Mouse (Mus musculus) hindbrain, embryonic 12.5 days (tissue): ENCODE data around the gene Slx4ip. TPM values are rescaled to one million over a fixed set of nuclear protein-coding genes. Genes with fewer than 3 reads are reported as not detected.

Experiments used
- ATAC-seq: fragments of 200-750 bp; cut with Nextera tagmentation; 2 replicates; pipeline ENCODE4 v1.8.0; 2017; ENCODE audit warnings: moderate TSS enrichment; ENCODE audit not compliant: low FRiP score
- H3K27ac ChIP-seq: fragments of 300-500 bp; sonication (generic); 2 replicates; pipeline ENCODE4 v1.5.1; 2016; ENCODE audit warnings: mild to moderate bottlenecking
- H3K27me3 ChIP-seq: fragments of 300-500 bp; sonication (generic); 2 replicates; pipeline ENCODE4 v1.6.1; 2016; ENCODE audit warnings: mild to moderate bottlenecking
- H3K36me3 ChIP-seq: fragments of 300-500 bp; sonication (generic); 2 replicates; pipeline ENCODE4 v1.6.1; 2016; ENCODE audit warnings: mild to moderate bottlenecking
- H3K4me1 ChIP-seq: fragments of 300-500 bp; sonication (generic); 2 replicates; pipeline ENCODE4 v1.6.1; 2016
- H3K4me2 ChIP-seq: fragments of 300-500 bp; sonication (generic); replicated peaks from 2 replicates; pipeline ENCODE4 v1.6.1; 2016; ENCODE audit warnings: mild to moderate bottlenecking
- H3K4me3 ChIP-seq: fragments of 300-500 bp; sonication (generic); 2 replicates; pipeline ENCODE4 v1.5.1; 2016; ENCODE audit warnings: mild to moderate bottlenecking
- H3K9ac ChIP-seq: fragments of 300-500 bp; sonication (generic); 2 replicates; pipeline ENCODE4 v1.6.1; 2016; ENCODE audit warnings: mild to moderate bottlenecking, moderate library complexity
- H3K9me3 ChIP-seq: fragments of 300-500 bp; sonication (generic); replicated peaks from 2 replicates; pipeline ENCODE4 v1.6.1; 2016; ENCODE audit warnings: mild to moderate bottlenecking
- WGBS: fragments of 180-500 bp; shearing (Covaris S2); methylation state at CpG from one replicate; pipeline ENCODE4 v1.1.7; 2016; 5-methylcytosine and 5-hydroxymethylcytosine counted together
- polyA plus RNA-seq: library from polyadenylated mRNA; unstranded; fragments of >200 nt; fragmentation: Nextera tagmentation; extraction: Ambion mirVana; gene quantifications from 2 replicates; pipeline ENCODE4 v1.2.1, GENCODE M21; 2016

The Slx4ip gene
- polyA plus RNA-seq, 1 experiment from 2014 or later = 11.8 TPM

DNA sequence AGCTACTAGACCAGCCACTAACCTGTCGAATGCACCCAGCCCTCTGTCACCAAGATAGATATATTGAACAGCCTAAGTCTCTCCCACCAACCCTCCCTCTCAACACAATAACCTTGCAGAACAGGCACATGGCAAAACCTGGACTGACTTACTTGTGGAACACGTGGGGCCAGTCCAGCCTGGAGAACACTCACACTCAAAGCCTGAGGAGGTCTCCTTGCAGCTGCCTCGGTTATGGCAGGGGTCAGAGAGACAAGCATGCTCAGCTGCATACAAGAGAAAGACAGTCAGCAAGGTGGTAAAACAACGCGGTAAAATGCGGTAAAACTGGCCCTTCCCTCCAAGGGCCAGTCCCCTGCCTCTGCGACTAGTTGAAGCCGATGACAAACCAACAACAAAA lies 203.3 kb downstream of the Slx4ip start:
- Histone ChIP-seq H3K27ac (no peak overlapping the region), H3K36me3 (peaks cover 38% of the 10 kb centered on the region), H3K27me3 (no peaks in the 10 kb centered on the region; the same call in 1 of the 2 replicates), H3K4me3 (no peak overlapping the region), H3K4me1 (peaks cover 77% of the 10 kb centered on the region), H3K9ac (no peak overlapping the region), H3K4me2 (no peak overlapping the region), H3K9me3 (no peaks in the 10 kb centered on the region)
- no peak for ATAC-seq
- WGBS = 58% methylated on average over 8 of the region's 8 CpGs

DNA sequence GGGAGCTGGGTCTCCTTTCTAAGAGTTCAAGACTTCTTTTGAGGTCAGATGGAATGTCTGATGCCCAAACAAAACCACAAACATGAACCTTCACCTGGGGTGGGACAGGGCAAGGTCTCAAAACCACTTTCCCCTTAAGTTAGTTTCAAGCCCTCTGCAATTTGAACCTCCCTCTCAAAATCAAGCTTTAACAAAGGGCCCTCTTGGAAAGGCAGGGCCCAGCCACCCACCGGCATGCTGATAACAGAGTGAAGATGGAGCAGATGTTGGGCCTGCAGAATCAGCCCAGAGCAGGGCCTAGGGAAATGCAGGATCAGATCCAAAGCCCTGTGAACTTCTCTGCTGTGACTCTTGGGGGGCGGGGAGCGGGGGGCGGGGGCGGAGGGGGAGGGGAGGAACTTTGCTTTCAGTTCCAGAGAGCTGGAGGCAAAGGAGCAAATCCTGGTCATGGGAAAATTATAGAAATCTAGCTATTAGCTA lies 206.0 kb downstream of the Slx4ip start:
- H3K4me1 ChIP-seq = peaks cover 88% of the 10 kb centered on the region
- no peak overlapping the region for H3K27ac ChIP-seq
- no peak overlapping the region for H3K4me2 ChIP-seq
- H3K27me3 ChIP-seq = no peaks in the 10 kb centered on the region; the same call in 1 of the 2 replicates
- no peak overlapping the region for H3K4me3 ChIP-seq
- H3K36me3 ChIP-seq = peaks cover 15% of the 10 kb centered on the region
- no peak for ATAC-seq
- no peak overlapping the region for H3K9ac ChIP-seq
- no peaks in the 10 kb centered on the region for H3K9me3 ChIP-seq
- 20% methylated on average over 5 of the region's 5 CpGs for WGBS

DNA sequence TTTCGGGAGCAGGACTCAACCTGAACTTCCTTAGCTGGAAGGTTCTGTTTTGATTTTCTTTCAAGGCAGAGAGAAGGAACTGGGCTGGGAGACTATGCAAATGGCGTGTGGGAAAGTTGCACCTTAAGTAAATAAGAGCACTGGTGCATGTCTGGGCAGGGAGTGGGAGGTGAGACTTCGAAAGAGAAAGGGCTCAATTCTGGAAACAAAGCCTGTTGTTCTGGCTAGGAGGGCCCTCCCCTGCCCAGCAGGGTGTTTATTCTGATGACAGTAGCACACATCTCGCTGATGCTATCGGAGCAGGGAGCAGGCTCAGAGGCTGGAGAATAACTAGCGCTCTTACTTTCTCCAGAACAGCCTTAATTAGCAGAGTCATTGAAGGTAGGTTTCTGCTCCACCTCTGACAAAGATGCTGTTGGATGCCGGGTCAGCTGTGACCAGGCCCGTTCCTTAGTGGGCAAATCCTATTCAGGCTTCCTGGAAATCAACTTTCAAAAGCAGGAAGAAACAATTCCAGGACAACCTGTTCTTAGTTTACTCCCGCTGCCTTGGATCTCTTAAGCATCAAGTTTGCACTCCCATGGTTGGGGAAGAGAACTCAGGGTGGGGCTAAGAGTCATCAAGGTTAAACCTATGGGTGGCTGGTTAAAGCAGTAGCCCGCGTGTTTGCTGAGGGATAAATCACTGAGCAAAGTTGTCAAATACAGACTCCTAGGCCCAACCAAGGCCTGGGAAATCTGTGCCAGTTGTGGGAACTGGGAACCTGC lies 207.4 kb downstream of the Slx4ip start:
- no peak for ATAC-seq
- no peak overlapping the region for H3K4me3 ChIP-seq
- H3K9ac ChIP-seq = no peak overlapping the region
- H3K9me3 ChIP-seq = no peaks in the 10 kb centered on the region
- no peak overlapping the region for H3K4me2 ChIP-seq
- no peak overlapping the region for H3K27ac ChIP-seq
- peaks cover 15% of the 10 kb centered on the region for H3K36me3 ChIP-seq
- peaks cover 74% of the 10 kb centered on the region for H3K4me1 ChIP-seq
- no peaks in the 10 kb centered on the region; the same call in 1 of the 2 replicates for H3K27me3 ChIP-seq
- 19% methylated on average over 11 of the region's 11 CpGs for WGBS

DNA sequence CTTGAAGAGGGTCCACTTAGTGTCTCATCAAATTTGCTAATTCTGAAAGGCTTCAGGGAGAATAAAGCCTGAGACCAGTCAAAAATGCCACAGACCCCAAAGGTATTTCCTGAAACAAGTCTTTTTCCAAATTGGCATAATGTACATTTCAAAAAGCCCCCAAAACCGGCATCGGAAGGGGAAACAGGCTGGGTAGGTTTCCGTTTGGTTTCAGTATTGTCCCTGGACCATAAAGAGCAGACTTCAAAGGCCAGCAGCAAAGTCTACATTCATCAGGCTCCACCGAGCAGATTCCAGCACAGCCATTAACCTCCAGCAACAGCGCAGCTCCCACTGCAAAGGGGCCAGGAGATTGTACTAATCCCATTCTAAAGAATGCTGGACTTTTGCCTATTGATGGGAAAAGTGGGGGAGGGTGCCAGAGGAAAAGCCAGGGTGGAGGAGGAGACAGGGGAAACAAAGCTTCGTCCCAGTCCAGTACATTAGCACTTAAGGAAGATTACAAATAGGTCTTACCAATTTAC lies 208.3 kb downstream of the Slx4ip start:
- Histone ChIP-seq H3K27me3 (no peaks in the 10 kb centered on the region; the same call in 1 of the 2 replicates), H3K4me3 (no peak overlapping the region), H3K4me1 (peaks cover 66% of the 10 kb centered on the region), H3K27ac (0 out of 2 replicates have a peak overlapping the region, but pooled peaks have one; percentile 4), H3K9me3 (no peaks in the 10 kb centered on the region), H3K9ac (no peak overlapping the region), H3K4me2 (no peak overlapping the region), H3K36me3 (peaks cover 20% of the 10 kb centered on the region)
- 14% methylated on average over 6 of the region's 6 CpGs for WGBS
- ATAC-seq = no peak

DNA sequence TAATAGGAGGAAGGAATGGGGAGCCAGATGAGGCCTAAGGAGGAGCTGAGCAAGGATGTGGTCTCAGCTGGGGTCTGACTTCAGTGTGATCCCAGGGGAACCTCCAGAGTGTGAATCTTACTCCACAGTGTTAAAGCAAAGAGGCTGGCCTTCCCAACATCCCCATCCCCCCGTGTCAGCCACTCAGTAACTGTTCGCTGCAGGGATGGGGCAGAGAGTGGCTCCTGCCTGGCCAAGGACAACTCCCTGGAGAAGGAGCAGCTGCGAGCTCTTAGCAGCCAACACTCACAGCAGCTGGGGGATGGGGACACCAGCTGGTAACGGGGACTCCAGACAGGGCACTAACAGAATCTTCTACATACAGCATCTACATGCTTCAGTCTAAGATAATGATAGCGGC lies 210.1 kb downstream of the Slx4ip start:
- no peak overlapping the region for H3K4me3 ChIP-seq
- H3K9ac ChIP-seq = no peak overlapping the region
- H3K36me3 ChIP-seq = peaks cover 16% of the 10 kb centered on the region
- ATAC-seq = peak; percentile 87
- 29% methylated on average over 5 of the region's 5 CpGs for WGBS
- H3K4me2 ChIP-seq = no peak overlapping the region; the same call in 1 of the 2 replicates
- H3K27ac ChIP-seq = peak overlapping the region; percentile 56
- no peaks in the 10 kb centered on the region for H3K9me3 ChIP-seq
- H3K27me3 ChIP-seq = no peaks in the 10 kb centered on the region; the same call in 1 of the 2 replicates
- peaks cover 56% of the 10 kb centered on the region for H3K4me1 ChIP-seq

DNA sequence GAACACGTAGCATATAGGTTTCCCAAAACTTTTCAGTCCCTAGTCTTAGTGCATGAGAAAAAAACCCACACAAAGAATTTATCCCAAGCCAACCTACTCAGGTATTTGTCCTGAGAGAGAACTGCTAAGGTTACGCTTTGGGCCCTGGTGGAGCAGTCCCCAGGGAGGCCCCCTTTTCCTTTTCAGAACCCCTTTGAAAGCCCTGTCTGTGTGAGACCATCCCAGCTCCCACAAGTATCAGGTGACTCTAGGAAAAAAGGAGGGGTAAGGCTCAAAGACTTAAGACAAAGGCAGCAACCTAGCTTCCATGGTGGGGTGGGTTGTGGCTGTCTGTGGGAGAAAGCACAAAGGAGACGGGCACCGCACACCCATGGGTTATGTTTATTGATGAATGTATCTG lies 216.2 kb downstream of the Slx4ip start:
- H3K27me3 ChIP-seq = no peaks in the 10 kb centered on the region; the same call in none of the 2 replicates
- 48% methylated on average over 4 of the region's 4 CpGs for WGBS
- no peak overlapping the region for H3K4me3 ChIP-seq
- no peak overlapping the region for H3K9ac ChIP-seq
- no peak overlapping the region for H3K4me2 ChIP-seq
- no peak overlapping the region; the same call in 1 of the 2 replicates for H3K27ac ChIP-seq
- no peaks in the 10 kb centered on the region for H3K9me3 ChIP-seq
- H3K36me3 ChIP-seq = peaks cover 14% of the 10 kb centered on the region; the same call in 1 of the 2 replicates
- H3K4me1 ChIP-seq = peaks cover 45% of the 10 kb centered on the region
- ATAC-seq = no peak

DNA sequence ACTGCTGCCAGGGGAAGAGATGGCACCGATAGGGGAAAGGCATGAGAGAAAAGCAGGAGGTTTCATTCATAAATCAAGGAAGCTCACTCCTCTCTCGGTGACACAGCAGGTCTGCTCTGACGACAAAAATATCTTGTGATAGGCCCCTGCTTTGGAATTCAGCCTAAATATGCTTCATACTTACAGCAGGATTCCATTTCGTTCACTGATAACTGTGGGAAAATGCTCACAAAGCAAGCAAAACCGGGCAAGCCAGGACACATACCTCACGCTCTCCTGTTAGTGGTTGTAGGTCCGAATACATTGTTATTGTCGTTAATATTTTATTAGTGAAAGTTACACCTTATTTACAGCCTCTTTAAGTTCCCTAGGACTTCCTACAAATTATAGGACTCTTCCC lies 216.9 kb downstream of the Slx4ip start:
- peaks cover 52% of the 10 kb centered on the region for H3K4me1 ChIP-seq
- ATAC-seq = no peak
- peaks cover 14% of the 10 kb centered on the region; the same call in 1 of the 2 replicates for H3K36me3 ChIP-seq
- no peaks in the 10 kb centered on the region; the same call in none of the 2 replicates for H3K27me3 ChIP-seq
- H3K9ac ChIP-seq = no peak overlapping the region
- WGBS = 63% methylated on average over 8 of the region's 8 CpGs
- H3K9me3 ChIP-seq = no peaks in the 10 kb centered on the region
- peak overlapping the region; percentile 12; the same call in 1 of the 2 replicates for H3K27ac ChIP-seq
- no peak overlapping the region for H3K4me3 ChIP-seq
- H3K4me2 ChIP-seq = 0 out of 2 replicates have a peak overlapping the region, but pooled peaks have one; percentile 9

DNA sequence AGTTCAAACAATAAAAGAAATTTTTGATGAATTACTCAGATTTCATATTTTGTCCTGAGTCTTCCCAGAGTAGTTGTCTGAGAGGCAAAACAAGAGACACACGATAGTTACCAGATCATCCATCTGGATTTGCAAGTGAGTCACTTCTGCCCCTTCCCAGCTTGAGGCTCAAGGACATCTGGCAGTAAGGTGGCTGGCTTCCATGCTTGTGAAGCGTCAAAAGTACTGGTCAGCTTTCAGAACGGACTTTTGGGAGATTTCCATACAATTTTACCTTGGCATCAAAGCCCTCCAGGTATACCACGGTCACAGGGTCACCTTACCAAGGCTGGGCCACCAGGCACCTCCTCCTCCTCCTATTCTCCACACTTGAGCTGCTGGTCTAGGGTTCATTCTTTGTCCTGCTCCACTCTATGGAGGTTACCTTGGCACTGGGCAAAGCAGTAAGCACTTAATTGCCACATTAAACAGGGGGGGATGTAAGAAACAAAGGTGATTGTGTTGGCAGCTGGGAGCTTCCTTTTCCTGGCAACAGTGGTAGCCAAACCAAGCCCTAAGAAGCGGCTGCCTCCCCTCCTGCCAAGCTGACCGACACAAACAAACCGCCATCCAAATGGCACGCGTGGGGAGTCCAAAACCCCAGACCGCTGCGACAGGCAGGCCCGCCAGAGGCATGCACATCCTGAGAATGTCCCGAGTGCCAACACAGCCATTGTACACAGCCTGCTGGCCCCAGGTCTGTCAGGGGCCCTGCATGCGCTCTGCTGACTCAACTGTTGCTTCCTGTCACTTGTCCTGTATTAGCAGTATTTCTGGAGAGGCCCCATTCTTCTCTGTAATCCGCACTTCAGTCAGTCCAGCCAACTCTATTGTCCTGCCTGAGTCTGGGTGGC lies 218.5 kb downstream of the Slx4ip start:
- ATAC-seq = peak; percentile 38
- H3K27me3 ChIP-seq = no peaks in the 10 kb centered on the region; the same call in none of the 2 replicates
- peak overlapping the region; percentile 26 for H3K4me2 ChIP-seq
- H3K36me3 ChIP-seq = peaks cover 9% of the 10 kb centered on the region; the same call in 1 of the 2 replicates
- H3K27ac ChIP-seq = peak overlapping the region; percentile 62
- H3K4me1 ChIP-seq = peaks cover 65% of the 10 kb centered on the region
- no peaks in the 10 kb centered on the region for H3K9me3 ChIP-seq
- 36% methylated on average over 15 of the region's 15 CpGs for WGBS
- H3K9ac ChIP-seq = 0 out of 2 replicates have a peak overlapping the region, but pooled peaks have one; percentile 13
- no peak overlapping the region for H3K4me3 ChIP-seq

DNA sequence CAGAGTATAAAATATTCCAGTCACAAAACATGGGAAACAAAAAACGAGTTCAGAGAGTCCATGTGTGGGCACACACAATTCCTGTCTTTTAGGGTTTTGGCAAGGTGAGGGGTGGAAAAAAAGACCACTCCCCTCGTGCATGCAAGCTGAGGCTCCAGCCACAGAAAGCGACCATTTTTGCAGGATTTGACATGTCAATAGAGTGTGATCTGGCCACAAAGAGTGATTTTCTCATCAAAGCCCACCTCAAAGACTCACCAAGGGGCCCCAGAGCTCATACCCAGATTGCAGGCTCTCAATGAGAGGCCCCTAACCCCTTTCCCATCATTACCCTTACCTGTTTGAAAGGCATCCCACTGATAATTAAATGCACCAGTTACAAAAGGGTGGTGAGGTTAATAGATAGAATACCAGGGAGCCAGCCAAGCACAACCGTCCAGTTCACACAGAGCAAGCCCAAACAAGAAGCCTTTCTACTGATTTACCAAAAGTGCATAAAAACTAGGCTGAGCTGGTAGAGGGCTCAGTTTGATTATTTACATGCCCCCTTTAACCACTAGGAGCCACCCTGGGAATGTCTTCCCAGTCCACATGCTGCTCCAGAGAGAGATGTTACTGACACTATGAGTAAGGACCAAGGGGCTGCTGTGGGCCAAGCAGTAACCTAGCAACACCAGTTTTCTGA lies 219.3 kb downstream of the Slx4ip start:
- H3K27me3 ChIP-seq = no peaks in the 10 kb centered on the region; the same call in none of the 2 replicates
- peak overlapping the region; percentile 26 for H3K4me2 ChIP-seq
- H3K27ac ChIP-seq = peak overlapping the region; percentile 62; the same call in 1 of the 2 replicates
- H3K9me3 ChIP-seq = no peaks in the 10 kb centered on the region
- peaks cover 72% of the 10 kb centered on the region for H3K4me1 ChIP-seq
- H3K9ac ChIP-seq = no peak overlapping the region
- H3K36me3 ChIP-seq = peaks cover 7% of the 10 kb centered on the region; the same call in 1 of the 2 replicates
- 21% methylated on average over 4 of the region's 4 CpGs for WGBS
- ATAC-seq = no peak
- H3K4me3 ChIP-seq = no peak overlapping the region

DNA sequence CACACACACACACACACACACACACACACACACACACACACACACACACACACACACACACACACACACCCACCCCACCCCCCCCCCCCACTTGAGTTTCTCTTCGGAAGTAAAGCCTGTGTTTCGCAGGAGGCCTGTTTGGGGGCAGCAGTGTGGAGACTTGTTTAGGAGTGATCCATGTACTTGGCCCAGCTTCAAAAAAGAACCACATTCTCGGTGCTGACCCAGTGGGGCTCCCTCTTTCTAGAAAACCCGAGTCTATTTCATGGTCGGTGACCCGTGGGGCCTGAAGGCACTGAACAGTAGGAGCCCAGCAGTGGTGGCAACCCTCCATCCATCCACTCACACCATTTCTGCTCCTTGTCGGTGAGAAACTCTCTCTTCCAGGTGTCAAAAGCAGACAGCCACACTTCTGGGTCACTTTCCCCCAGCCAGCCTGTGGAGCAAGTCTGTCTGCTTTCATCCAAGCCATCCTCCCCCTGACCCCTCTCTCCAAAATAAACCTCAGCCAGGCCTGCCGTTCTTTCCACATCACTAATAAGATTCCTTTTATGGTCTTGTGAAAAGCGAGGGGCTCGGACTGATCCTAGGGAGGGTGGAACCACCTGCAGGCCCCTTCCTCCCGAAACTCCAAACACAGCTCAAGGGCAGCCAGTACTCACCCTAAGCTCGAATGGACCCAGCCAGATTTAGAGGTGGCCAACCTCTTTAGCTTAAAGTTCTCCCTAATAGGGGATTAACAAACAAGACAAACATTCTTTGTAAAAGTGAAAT lies 222.5 kb downstream of the Slx4ip start:
- Histone ChIP-seq H3K4me1 (peaks cover 64% of the 10 kb centered on the region), H3K27me3 (peaks cover 3% of the 10 kb centered on the region), H3K4me3 (peak overlapping the region; percentile 62), H3K27ac (no peak overlapping the region), H3K36me3 (no peaks in the 10 kb centered on the region), H3K9ac (peak overlapping the region; percentile 46), H3K9me3 (no peaks in the 10 kb centered on the region), H3K4me2 (peak overlapping the region; percentile 84)
- no peak for ATAC-seq
- 6% methylated on average over 12 of the region's 12 CpGs for WGBS
